Mouse (Mus musculus) thymus, adult 2 months (tissue): ENCODE results near the gene 4930435E12Rik.

Experiments used
- CTCF ChIP-seq: fragments of 200-500 bp; IDR thresholded peaks from 2 replicates; pipeline ENCODE4 v1.5.1; 2012; ENCODE audit warnings: mild to moderate bottlenecking, control low read depth, low read length, moderate library complexity, borderline replicate concordance; ENCODE audit not compliant: control insufficient read depth, poor library complexity, insufficient read depth; ENCODE audit errors: extremely low read depth
- POLR2A ChIP-seq: fragments of 200-500 bp; IDR thresholded peaks from 2 replicates; pipeline ENCODE4 v1.6.1; 2012; ENCODE audit warnings: mild to moderate bottlenecking, low read length, control low read depth, moderate library complexity; ENCODE audit not compliant: control insufficient read depth, poor library complexity, insufficient read depth; ENCODE audit errors: extremely low read depth

DNA sequence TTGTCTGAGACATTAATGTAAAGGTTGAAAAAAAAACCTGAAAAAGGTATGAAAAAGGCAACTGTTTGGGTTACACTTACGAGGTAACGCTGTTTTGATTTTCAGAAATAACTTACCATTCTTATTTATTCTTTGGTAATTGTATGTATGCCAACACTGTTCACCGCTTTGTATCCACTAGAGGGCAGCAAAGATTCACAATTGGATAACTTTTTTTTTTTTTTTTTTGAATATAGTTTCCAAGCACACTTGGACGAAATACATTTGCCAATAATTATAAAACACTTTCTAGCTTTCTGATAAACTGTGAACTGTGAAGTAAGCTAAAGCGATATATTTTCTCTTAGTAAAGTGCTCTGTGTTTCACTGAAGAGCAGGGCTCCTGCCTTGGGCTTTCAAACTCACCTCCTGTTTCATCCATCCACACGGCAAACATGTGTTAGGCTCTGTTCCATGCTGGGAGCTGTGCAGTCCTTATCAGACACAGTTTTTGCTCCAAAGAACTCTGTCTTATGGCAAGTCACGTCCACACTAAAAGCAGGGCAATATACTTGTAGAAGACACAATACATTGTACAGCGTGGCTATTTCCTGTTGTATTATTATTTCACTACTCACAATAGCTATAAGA is 29.7 kb upstream of the 4930435E12Rik start:
- TF ChIP-seq CTCF (no peak), POLR2A (no peak)
